Mouse (Mus musculus) E14TG2a.4 (cell line): ENCODE data around the gene Ubiad1.

Experiments used
- H3K27me3 ChIP-seq: 2 replicates; pipeline ENCODE4 v1.6.1; 2014; ENCODE audit warnings: low read length, control low read depth; ENCODE audit not compliant: insufficient read depth
- H3K36me3 ChIP-seq: 2 replicates; pipeline ENCODE4 v1.6.1; 2014; ENCODE audit warnings: low read length, control low read depth; ENCODE audit not compliant: insufficient read depth
- H3K4me1 ChIP-seq: replicated peaks from 2 replicates; pipeline ENCODE4 v1.6.1; 2014; ENCODE audit warnings: low read depth, low read length, control low read depth
- H3K4me3 ChIP-seq: replicated peaks from 2 replicates; pipeline ENCODE4 v1.5.1; 2014; ENCODE audit warnings: mild to moderate bottlenecking, low read length
- H3K9me3 ChIP-seq: 2 replicates; pipeline ENCODE4 v1.6.1; 2014; ENCODE audit warnings: low read length, control low read depth
- CTCF ChIP-seq: conservative IDR thresholded peaks from 2 replicates; pipeline ENCODE4 v1.5.1; 2014; ENCODE audit warnings: low read length
- NANOG ChIP-seq: IDR thresholded peaks from 2 replicates; pipeline ENCODE4 v1.6.1; 2014; ENCODE audit warnings: borderline replicate concordance, low read length, mixed read lengths
- POU5F1 ChIP-seq: IDR thresholded peaks from 2 replicates; pipeline ENCODE4 v1.6.1; 2014; ENCODE audit warnings: low read length, borderline replicate concordance

Gene Ubiad1

GRCm38 (mm10) chr4:148428544-148428943 lies 16.0 kb downstream of the Ubiad1 start:
- peaks cover 22% of the 10 kb centered on the region for H3K4me1 ChIP-seq
- no peak overlapping the region for H3K4me3 ChIP-seq
- H3K36me3 ChIP-seq: peaks cover 19% of the 10 kb centered on the region
- no peak for TF ChIP-seq POU5F1
- no peak for TF ChIP-seq CTCF
- TF ChIP-seq NANOG: no peak
- H3K9me3 ChIP-seq: no peaks in the 10 kb centered on the region
- H3K27me3 ChIP-seq: no peaks in the 10 kb centered on the region

- H3K9me3 ChIP-seq: no peaks in the 10 kb centered on the region
- TF ChIP-seq POU5F1: no peak
- no peak for TF ChIP-seq CTCF
- no peak for TF ChIP-seq NANOG
Observed at GRCm38 (mm10) chr4:148426950-148427850, 17.4 kb downstream of the Ubiad1 start.

GRCm38 (mm10) chr4:148417559-148417958 lies 27.0 kb downstream of the Ubiad1 start:
- H3K9me3 ChIP-seq: peaks cover 20% of the 10 kb centered on the region
- no peak overlapping the region for H3K4me3 ChIP-seq
- no peaks in the 10 kb centered on the region for H3K4me1 ChIP-seq
- no peaks in the 10 kb centered on the region for H3K36me3 ChIP-seq
- TF ChIP-seq NANOG: no peak
- TF ChIP-seq POU5F1: no peak
- TF ChIP-seq CTCF: no peak
- peaks cover 14% of the 10 kb centered on the region for H3K27me3 ChIP-seq

More at GRCm38 (mm10) chr4:148426950-148427850, 17.4 kb downstream of the Ubiad1 start:
- H3K4me1 ChIP-seq: peaks cover 21% of the 10 kb centered on the region
- H3K36me3 ChIP-seq: peaks cover 9% of the 10 kb centered on the region
- no peaks in the 10 kb centered on the region for H3K27me3 ChIP-seq
- H3K4me3 ChIP-seq: no peak overlapping the region

GRCm38 (mm10) chr4:148417074-148417526 lies 27.5 kb downstream of the Ubiad1 start:
- peaks cover 14% of the 10 kb centered on the region for H3K27me3 ChIP-seq
- peaks cover 20% of the 10 kb centered on the region for H3K9me3 ChIP-seq
- no peak overlapping the region for H3K4me3 ChIP-seq
- H3K4me1 ChIP-seq: no peaks in the 10 kb centered on the region
- TF ChIP-seq NANOG (no peak), CTCF (no peak)
- H3K36me3 ChIP-seq: no peaks in the 10 kb centered on the region

GRCm38 (mm10) chr4:148415575-148415974 lies 29.0 kb downstream of the Ubiad1 start:
- H3K36me3 ChIP-seq: no peaks in the 10 kb centered on the region
- peaks cover 14% of the 10 kb centered on the region for H3K27me3 ChIP-seq
- no peak overlapping the region for H3K4me3 ChIP-seq
- no peaks in the 10 kb centered on the region for H3K4me1 ChIP-seq
- no peak for TF ChIP-seq POU5F1
- TF ChIP-seq NANOG: no peak
- TF ChIP-seq CTCF: no peak
- H3K9me3 ChIP-seq: peaks cover 20% of the 10 kb centered on the region

- Histone ChIP-seq H3K4me3 (no peak overlapping the region), H3K36me3 (no peaks in the 10 kb centered on the region), H3K27me3 (peaks cover 41% of the 10 kb centered on the region), H3K9me3 (no peaks in the 10 kb centered on the region), H3K4me1 (peaks cover 32% of the 10 kb centered on the region)
- TF ChIP-seq POU5F1 (no peak), CTCF (no peak), NANOG (no peak)
Observed at GRCm38 (mm10) chr4:148408256-148408975, 36.2 kb downstream of the Ubiad1 start.

- peaks cover 63% of the 10 kb centered on the region for H3K27me3 ChIP-seq
- peaks cover 33% of the 10 kb centered on the region for H3K4me1 ChIP-seq
- no peaks in the 10 kb centered on the region for H3K9me3 ChIP-seq
- TF ChIP-seq POU5F1 (no peak), NANOG (no peak), CTCF (no peak)
- peak overlapping the region; percentile 49 for H3K4me3 ChIP-seq
- H3K36me3 ChIP-seq: no peaks in the 10 kb centered on the region
Observed at GRCm38 (mm10) chr4:148405255-148405788, 39.2 kb downstream of the Ubiad1 start.

GRCm38 (mm10) chr4:148404748-148405147 lies 39.8 kb downstream of the Ubiad1 start:
- peak overlapping the region; percentile 49 for H3K4me3 ChIP-seq
- H3K4me1 ChIP-seq: peaks cover 33% of the 10 kb centered on the region
- peaks cover 66% of the 10 kb centered on the region for H3K27me3 ChIP-seq
- H3K36me3 ChIP-seq: no peaks in the 10 kb centered on the region
- H3K9me3 ChIP-seq: no peaks in the 10 kb centered on the region
- TF ChIP-seq NANOG (no peak), POU5F1 (no peak), CTCF (no peak)
